8 mouse cellular contexts compared by ENCODE assay signal in the genomic region with DNA sequence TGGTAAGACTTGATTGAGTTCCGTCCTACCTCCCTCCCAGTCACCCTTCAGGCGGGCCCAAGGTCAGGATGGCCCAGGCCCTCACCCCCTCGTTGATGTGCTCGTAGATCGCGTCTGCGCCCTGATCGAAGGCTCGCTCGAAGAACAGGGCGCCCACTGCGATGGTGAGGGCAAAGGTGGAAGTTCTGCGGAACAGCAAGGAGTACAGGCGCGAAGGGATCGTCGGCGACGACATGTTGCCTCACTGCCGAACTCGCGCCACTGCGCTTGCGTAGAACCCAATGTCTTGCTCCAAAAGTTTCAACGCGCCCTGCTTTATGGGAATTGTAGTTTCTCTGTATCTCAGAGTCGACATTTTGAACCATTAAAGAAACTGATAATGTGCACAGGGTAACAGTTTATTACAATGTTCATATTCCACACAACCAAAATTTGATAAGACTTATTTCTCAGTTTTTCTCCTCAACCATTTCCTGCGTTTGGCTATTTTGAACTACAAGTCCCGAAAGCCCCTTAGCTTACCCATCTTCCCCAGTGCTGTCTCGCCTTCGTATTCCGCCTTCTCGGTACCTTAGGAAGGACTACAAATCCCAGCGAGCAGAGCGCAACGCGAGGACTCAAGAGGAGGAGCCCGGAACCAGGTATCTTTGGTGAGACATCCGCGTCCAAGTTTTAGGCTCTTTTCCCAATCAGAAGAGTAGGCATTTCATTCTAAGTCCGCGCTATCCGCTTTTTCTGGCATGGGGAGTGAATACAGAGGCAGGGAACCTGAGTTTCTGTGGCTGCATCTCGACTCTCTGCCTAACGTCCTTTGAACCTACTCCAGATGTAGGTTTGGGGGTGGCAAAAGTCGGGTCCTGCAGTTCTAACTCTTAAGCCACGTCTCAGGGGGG. TPM values are rescaled to one million over a fixed set of nuclear protein-coding genes. Genes with fewer than 3 reads are reported as not detected.
DNase-seq lines count a peak whose midpoint lies in the region; ATAC-seq and TF ChIP-seq lines count a peak whose summit lies in the region.

TSS of gene Uqcr10 (minus strand) at position 271 of the 893 bp plus-strand sequence.
TSS of gene Zmat5 (plus strand) at position 607 of the 893 bp plus-strand sequence.

- WGBS in forebrain, embryonic 16.5 days = under 1% methylated on average over 47 of the region's 47 CpGs
- WGBS in lung, embryonic 14.5 days = under 1% methylated on average over 47 of the region's 47 CpGs
- under 1% methylated on average over 47 of the region's 47 CpGs for WGBS in olfactory bulb, adult 2 months
- WGBS in thymus, adult 2 months = under 1% methylated on average over 47 of the region's 47 CpGs

- ATAC-seq in G1E (ENCODE audit: extremely low read depth, insufficient number of reproducible peaks, low FRiP score, poor library complexity, severe bottlenecking) = peak; percentile 89
- peak; percentile 99 for ATAC-seq in forebrain, embryonic 16.5 days
- ATAC-seq in lung, embryonic 14.5 days (ENCODE audit: insufficient read depth) = peak; percentile 98

- H3K4me1 ChIP-seq in G1E (ENCODE audit: insufficient read depth, low read depth, low read length) = peaks cover 32% of the 10 kb centered on the region
- peaks cover 20% of the 10 kb centered on the region for H3K4me1 ChIP-seq in forebrain, embryonic 16.5 days (replicated peaks; ENCODE audit: control insufficient read depth, insufficient read depth, low read length)
- no peaks in the 10 kb centered on the region; the same call in 1 of the 2 replicates for H3K4me1 ChIP-seq in lung, embryonic 14.5 days (ENCODE audit: insufficient read depth)
- H3K4me1 ChIP-seq in olfactory bulb, adult 2 months (ENCODE audit: control insufficient read depth, insufficient read depth, low read length) = peaks cover 4% of the 10 kb centered on the region; the same call in 1 of the 2 replicates
- peaks cover 7% of the 10 kb centered on the region for H3K4me1 ChIP-seq in thymus, adult 2 months (replicated peaks; ENCODE audit: control insufficient read depth, insufficient read depth, low read length)

- no peaks in the 10 kb centered on the region for H3K9me3 ChIP-seq in G1E (replicated peaks)
- H3K9me3 ChIP-seq in forebrain, embryonic 16.5 days (ENCODE audit: control insufficient read depth, low read length) = no peaks in the 10 kb centered on the region
- no peaks in the 10 kb centered on the region for H3K9me3 ChIP-seq in lung, embryonic 14.5 days (ENCODE audit: low read depth, low read length)

- intact Hi-C loops in heart, postnatal 36 days (cut with DNase I) = no loop called here

- peak; percentile 82 for DNase-seq in G1E (ENCODE audit: low spot score)
- DNase-seq in cerebellum, adult 18-20 months = peak; percentile 93 to 95
- DNase-seq in heart, postnatal 36 days = peak; percentile 92 to 95
- peak; percentile 89 to 94 for DNase-seq in layer of hippocampus, adult 2 months (ENCODE audit: low spot score in 2 of 2)
- peak; percentile 97 for DNase-seq in lung, embryonic 14.5 days
- DNase-seq in thymus, adult 2 months = peak; percentile 89

- H3K9ac ChIP-seq in forebrain, embryonic 16.5 days (replicated peaks; ENCODE audit: low read depth, low read length) = peak within 1 kb of the TSS; percentile 79
- peak within 1 kb of the TSS; percentile 78 for H3K9ac ChIP-seq in lung, embryonic 14.5 days

- no peak for TF ChIP-seq CTCF in G1E (IDR thresholded peaks at IDR 0.05; ENCODE audit: low read depth, low read length)
- TF ChIP-seq CTCF in layer of hippocampus, adult 2 months (conservative IDR thresholded peaks at IDR 0.05) = peak; percentile 14; the same call in 1 of the 2 replicates
- TF ChIP-seq CTCF in lung, embryonic 14.5 days (IDR thresholded peaks at IDR 0.05; ENCODE audit: low read depth) = peak; percentile 13; the same call in 1 of the 2 replicates
- no peak for TF ChIP-seq CTCF in olfactory bulb, adult 2 months (IDR thresholded peaks at IDR 0.05; ENCODE audit: insufficient read depth, low read depth, low read length)
- 0 out of 2 replicates have a peak, but pooled peaks have one; percentile 19 for TF ChIP-seq CTCF in thymus, adult 2 months (IDR thresholded peaks at IDR 0.05; ENCODE audit: borderline replicate concordance, control insufficient read depth, extremely low read depth, insufficient read depth, low read length, poor library complexity)

- H3K36me3 ChIP-seq in G1E (replicated peaks) = peaks cover 38% of the 10 kb centered on the region
- H3K36me3 ChIP-seq in forebrain, embryonic 16.5 days (ENCODE audit: control insufficient read depth, insufficient read depth) = 0 out of 2 replicates have a peak, but pooled peaks cover 10% of the 10 kb centered on the region
- peaks cover 18% of the 10 kb centered on the region for H3K36me3 ChIP-seq in lung, embryonic 14.5 days (ENCODE audit: insufficient read depth)
- peaks cover 8% of the 10 kb centered on the region; the same call in 1 of the 2 replicates for H3K36me3 ChIP-seq in thymus, adult 2 months (ENCODE audit: control insufficient read depth, insufficient read depth, low read length)

- H3K4me3 ChIP-seq in G1E (ENCODE audit: low read depth, low read length) = peak within 1 kb of the TSS; percentile 84
- peak within 1 kb of the TSS; percentile 88 for H3K4me3 ChIP-seq in forebrain, embryonic 16.5 days (replicated peaks; ENCODE audit: low read length)
- peak within 1 kb of the TSS; percentile 100 for H3K4me3 ChIP-seq in layer of hippocampus, adult 2 months
- peak within 1 kb of the TSS; percentile 65 for H3K4me3 ChIP-seq in lung, embryonic 14.5 days (ENCODE audit: low read depth, low read length)
- peak within 1 kb of the TSS; percentile 98 for H3K4me3 ChIP-seq in olfactory bulb, adult 2 months (ENCODE audit: insufficient read depth, low read depth, low read length)
- H3K4me3 ChIP-seq in thymus, adult 2 months (ENCODE audit: control insufficient read depth, insufficient read depth, low read length) = peak within 1 kb of the TSS; percentile 87

- peak; percentile 90 for TF ChIP-seq POLR2A in olfactory bulb, adult 2 months (IDR thresholded peaks at IDR 0.05; ENCODE audit: insufficient read depth, low read depth, low read length)
- peak; percentile 86 for TF ChIP-seq POLR2A in thymus, adult 2 months (IDR thresholded peaks at IDR 0.05; ENCODE audit: control insufficient read depth, extremely low read depth, insufficient read depth, low read length, poor library complexity)

- peak within 1 kb of the TSS; percentile 92 for H3K4me2 ChIP-seq in forebrain, embryonic 16.5 days (ENCODE audit: low read length)
- H3K4me2 ChIP-seq in lung, embryonic 14.5 days = peak within 1 kb of the TSS; percentile 93

- peak within 1 kb of the TSS; percentile 46 for H3K27ac ChIP-seq in forebrain, embryonic 16.5 days (ENCODE audit: low read length)
- peak within 1 kb of the TSS; percentile 99 for H3K27ac ChIP-seq in layer of hippocampus, adult 2 months
- peak within 1 kb of the TSS; percentile 60 for H3K27ac ChIP-seq in lung, embryonic 14.5 days (ENCODE audit: low read depth)
- H3K27ac ChIP-seq in olfactory bulb, adult 2 months (ENCODE audit: insufficient read depth, low read depth, low read length) = peak within 1 kb of the TSS; percentile 97
- H3K27ac ChIP-seq in thymus, adult 2 months (ENCODE audit: control insufficient read depth, insufficient read depth, low read length) = peak within 1 kb of the TSS; percentile 34; the same call in 1 of the 2 replicates

- H3K27me3 ChIP-seq in G1E (ENCODE audit: insufficient read depth, low read length) = no peaks in the 10 kb centered on the region
- H3K27me3 ChIP-seq in forebrain, embryonic 16.5 days (replicated peaks; ENCODE audit: control insufficient read depth, insufficient read depth, low read length) = no peaks in the 10 kb centered on the region
- H3K27me3 ChIP-seq in lung, embryonic 14.5 days (ENCODE audit: insufficient read depth, low read length) = no peaks in the 10 kb centered on the region
- H3K27me3 ChIP-seq in thymus, adult 2 months (ENCODE audit: control insufficient read depth, insufficient read depth, low read length) = no peaks in the 10 kb centered on the region

RNA-seq across cellular contexts. Expression of gene Uqcr10, which starts in this region (rescaled TPM):
- total RNA-seq in G1E (2014; fragmentation: Nextera tagmentation) (95.7 and 142 TPM in 2 replicates), G1E (2017) (191 and 272 TPM in 2 replicates)
- 23.8 and 27.4 TPM in 2 replicates for polyA plus RNA-seq in G1E (2012)
- polyA plus RNA-seq in forebrain, embryonic 16.5 days (2015; fragmentation: Nextera tagmentation; extraction: Ambion mirVana) = 487 and 509 TPM in 2 replicates
- 1,000 to 10,000 TPM; 1,571 to 1,600 TPM for total RNA-seq in heart, postnatal 36 days (2021)
- total RNA-seq in layer of hippocampus, adult 2 months (2021) = 100 to 1,000 TPM; 367 to 391 TPM
- polyA plus RNA-seq in lung, embryonic 14.5 days (2014; fragmentation: Nextera tagmentation; extraction: Ambion mirVana) = 736 and 777 TPM in 2 replicates
- polyA plus RNA-seq in olfactory bulb, adult 2 months (2012; ENCODE audit: insufficient read depth, insufficient read length, low replicate concordance, missing spikeins) = 1,259 TPM in 1 of 2 replicates, not detected in the other
- polyA plus RNA-seq in thymus, adult 2 months (2012; rRNA removed) = 662 and 850 TPM in 2 replicates

RNA-seq across cellular contexts. Expression of gene Zmat5, which starts in this region (rescaled TPM):
- total RNA-seq in G1E (2014; fragmentation: Nextera tagmentation) (43.4 and 53.5 TPM in 2 replicates), G1E (2017) (11.9 and 16.8 TPM in 2 replicates)
- polyA plus RNA-seq in G1E (2012) = 94.1 and 106 TPM in 2 replicates
- 70.2 and 75.5 TPM in 2 replicates for polyA plus RNA-seq in forebrain, embryonic 16.5 days (2015; fragmentation: Nextera tagmentation; extraction: Ambion mirVana)
- 10 to 100 TPM; 24.5 to 24.9 TPM for total RNA-seq in heart, postnatal 36 days (2021)
- total RNA-seq in layer of hippocampus, adult 2 months (2021) = 10 to 100 TPM; 33.1 to 34.0 TPM
- polyA plus RNA-seq in lung, embryonic 14.5 days (2014; fragmentation: Nextera tagmentation; extraction: Ambion mirVana) = 70.4 and 74.1 TPM in 2 replicates
- not detected in 2 replicates for polyA plus RNA-seq in olfactory bulb, adult 2 months (2012; ENCODE audit: insufficient read depth, insufficient read length, low replicate concordance, missing spikeins)
- polyA plus RNA-seq in thymus, adult 2 months (2012; rRNA removed) = 66.0 and 73.8 TPM in 2 replicates

Comparison
In these comparisons a context has a peak if more than half of its experiments do, and no peak if none do; other contexts are left out.
1. Peak in every context shown above with its lines: DNase-seq, ATAC-seq, H3K4me3 ChIP-seq and H3K27ac ChIP-seq.
2. RNA of gene Uqcr10 (total RNA-seq): 1,571 to 1,600 TPM in heart, postnatal 36 days; 367 to 391 TPM in layer of hippocampus, adult 2 months and 95.7 to 272 TPM in G1E; every median in the first group is over 4 times any median in the second.
3. RNA of gene Zmat5 (polyA plus RNA-seq): 94.1 to 106 TPM in G1E, 70.2 to 75.5 TPM in forebrain, embryonic 16.5 days, 66.0 to 73.8 TPM in thymus, adult 2 months and 70.4 to 74.1 TPM in lung, embryonic 14.5 days; not detected in olfactory bulb, adult 2 months; every median in the first group is over 10 times any median in the second.
4. CTCF ChIP-seq: peak in layer of hippocampus, adult 2 months (single experiment), lung, embryonic 14.5 days (single experiment) and thymus, adult 2 months (single experiment); none in G1E (single experiment) and olfactory bulb, adult 2 months (single experiment).
5. H3K27ac ChIP-seq: peak in every context shown above with its lines; median percentile 99 in layer of hippocampus, adult 2 months; 97 in olfactory bulb, adult 2 months; 60 in lung, embryonic 14.5 days; 46 in forebrain, embryonic 16.5 days; 34 in thymus, adult 2 months.